Mouse (Mus musculus) intestine, embryonic 15.5 days (tissue): Measurements from ENCODE around the gene Obsl1. TPM values are rescaled to one million over a fixed set of nuclear protein-coding genes. Genes with fewer than 3 reads are reported as not detected.

ENCODE experiments used
- polyA plus RNA-seq: library from polyadenylated mRNA; unstranded; fragments of >200 nt; fragmentation: Nextera tagmentation; extraction: Ambion mirVana; gene quantifications from 2 replicates; pipeline ENCODE4 v1.2.1, GENCODE M21; 2015

Gene Obsl1
- polyA plus RNA-seq, 1 experiment from 2014 or later, result 70.5 TPM

Other genes starting within 250 kb of the Obsl1 start
- gene Ptprn, start 241.9 kb downstream of the Obsl1 start, polyA plus RNA-seq, result 3.2 and 3.6 TPM in 2 replicates
- gene Resp18, start 228.0 kb downstream of the Obsl1 start, polyA plus RNA-seq, result 12.7 and 13.8 TPM in 2 replicates
- gene Dnpep, start 188.5 kb downstream of the Obsl1 start, polyA plus RNA-seq, result 131 and 145 TPM in 2 replicates
- gene Des, start 146.1 kb downstream of the Obsl1 start, polyA plus RNA-seq, result 105 and 111 TPM in 2 replicates
- gene Speg, start 131.2 kb downstream of the Obsl1 start, polyA plus RNA-seq, result 35.6 and 39.3 TPM in 2 replicates
- 98.9 and 103 TPM in 2 replicates for gene Gmppa, start 70.5 kb downstream of the Obsl1 start, polyA plus RNA-seq
- gene Asic4, start 56.0 kb downstream of the Obsl1 start, polyA plus RNA-seq, result 2.6 and 2.7 TPM in 2 replicates
- gene Chpf, start 27.1 kb downstream of the Obsl1 start, polyA plus RNA-seq, result 35.9 and 36.9 TPM in 2 replicates
- gene Tmem198, start 26.9 kb downstream of the Obsl1 start, polyA plus RNA-seq, result 2.2 and 2.4 TPM in 2 replicates
- 5.2 and 8.9 TPM in 2 replicates for gene Inha, start 625 bp upstream of the Obsl1 start, polyA plus RNA-seq
- 18.2 and 18.9 TPM in 2 replicates for gene Stk11ip, start 15.1 kb upstream of the Obsl1 start, polyA plus RNA-seq
- gene Slc4a3, start 39.8 kb upstream of the Obsl1 start, polyA plus RNA-seq, result 13.4 and 14.1 TPM in 2 replicates